Comparison of ENCODE assay signal across 16 mouse cellular contexts in genomic region chr5:147043240-147043844, GRCm38 (mm10). TPM values are rescaled to one million over a fixed set of nuclear protein-coding genes. Genes with fewer than 3 reads are reported as not detected.
A peak's percentile ranks its signal among the peaks of the same experiment; 100 is the strongest.
DNase-seq lines count a peak whose midpoint lies in the region; ATAC-seq lines count a peak whose summit lies in the region.
"Had no signal": no experiment of that assay in that cellular context is flagged by ENCODE, and none has a peak within 500 bp of the region (broad histone marks: within the 10 kb centered on the region; RNA-seq: fewer than 3 reads in every experiment).

No protein-coding gene starts in this region.

- H3K4me1 ChIP-seq in kidney, embryonic 14.5 days (ENCODE audit: control insufficient read depth, insufficient read depth, low read length), result peaks cover 11% of the 10 kb centered on the region
- H3K4me1 ChIP-seq in midbrain, embryonic 11.5 days (ENCODE audit: control insufficient read depth, insufficient read depth, low read length), result no peaks in the 10 kb centered on the region
- H3K4me1 ChIP-seq in midbrain, embryonic 16.5 days (ENCODE audit: control insufficient read depth, insufficient read depth, low read length), result peaks cover 8% of the 10 kb centered on the region

- H3K27ac ChIP-seq in kidney, embryonic 14.5 days (ENCODE audit: low read depth, low read length), result 0 out of 2 replicates have a peak overlapping the region, but pooled peaks have one; percentile 14
- H3K27ac ChIP-seq in midbrain, embryonic 11.5 days (ENCODE audit: low read depth, low read length), result no peak overlapping the region
- no peak overlapping the region for H3K27ac ChIP-seq in midbrain, embryonic 16.5 days (ENCODE audit: low read length)
- H3K27ac ChIP-seq: forebrain, embryonic 12.5 days; heart, embryonic 10.5 days; intestine, embryonic 15.5 days; liver, embryonic 14.5 days; lung, embryonic 15.5 days had no signal

- DNase-seq in kidney, adult 8-10 months, result no peak
- peak; percentile 57 for DNase-seq in midbrain, embryonic 11.5 days (ENCODE audit: low spot score, missing footprints)
- DNase-seq in right cerebral cortex, postnatal 36 days (ENCODE audit: low spot score in 2 of 2), result peak; percentile 22 to 36
- no peak for DNase-seq in right cerebral cortex, postnatal 14 days
- no peak for DNase-seq in Muller cell, postnatal 12 days (ENCODE audit: inconsistent ontology term)
- DNase-seq: adrenal gland, adult 8-10 months; kidney, postnatal 36 days; lung, postnatal 4 days had no signal

- H3K4me2 ChIP-seq in kidney, embryonic 14.5 days (replicated peaks; ENCODE audit: low read depth, low read length), result no peak overlapping the region; the same call in 1 of the 2 replicates
- H3K4me2 ChIP-seq in midbrain, embryonic 11.5 days, result no peak overlapping the region
- no peak overlapping the region for H3K4me2 ChIP-seq in midbrain, embryonic 16.5 days (ENCODE audit: low read length)
- H3K4me2 ChIP-seq: forebrain, embryonic 12.5 days; intestine, embryonic 15.5 days; lung, embryonic 15.5 days had no signal

- no peak overlapping the region for H3K9ac ChIP-seq in kidney, embryonic 14.5 days (ENCODE audit: low read depth, low read length)
- no peak overlapping the region for H3K9ac ChIP-seq in midbrain, embryonic 11.5 days (ENCODE audit: low read length)
- H3K9ac ChIP-seq in midbrain, embryonic 16.5 days (ENCODE audit: low read depth, low read length), result no peak overlapping the region
- H3K9ac ChIP-seq: intestine, embryonic 15.5 days; liver, embryonic 14.5 days; lung, embryonic 15.5 days had no signal

- no peaks in the 10 kb centered on the region for H3K9me3 ChIP-seq in kidney, embryonic 14.5 days (ENCODE audit: control insufficient read depth, low read length)
- H3K9me3 ChIP-seq in midbrain, embryonic 11.5 days (ENCODE audit: control insufficient read depth, low read length), result no peaks in the 10 kb centered on the region
- no peaks in the 10 kb centered on the region for H3K9me3 ChIP-seq in midbrain, embryonic 16.5 days (replicated peaks; ENCODE audit: control insufficient read depth, low read length, poor library complexity, severe bottlenecking)
- H3K9me3 ChIP-seq: forebrain, embryonic 12.5 days; heart, embryonic 10.5 days; intestine, embryonic 15.5 days; lung, embryonic 15.5 days had no signal

- 34% methylated on average over 15 of the region's 15 CpGs for WGBS in kidney, embryonic 14.5 days
- 71% methylated on average over 15 of the region's 15 CpGs for WGBS in midbrain, embryonic 11.5 days
- 66% methylated on average over 15 of the region's 15 CpGs for WGBS in midbrain, embryonic 16.5 days

- ATAC-seq in kidney, embryonic 14.5 days (ENCODE audit: low FRiP score, low TSS enrichment), result peak; percentile 82
- ATAC-seq in midbrain, embryonic 11.5 days (ENCODE audit: low FRiP score), result no peak
- no peak for ATAC-seq in midbrain, embryonic 16.5 days
- ATAC-seq: intestine, embryonic 15.5 days had no signal

- H3K4me3 ChIP-seq in kidney, embryonic 14.5 days (ENCODE audit: low read length), result no peak overlapping the region
- no peak overlapping the region for H3K4me3 ChIP-seq in midbrain, embryonic 11.5 days (ENCODE audit: low read depth, low read length)
- no peak overlapping the region for H3K4me3 ChIP-seq in midbrain, embryonic 16.5 days (ENCODE audit: low read depth, low read length)
- H3K4me3 ChIP-seq: forebrain, embryonic 12.5 days; heart, embryonic 10.5 days; intestine, embryonic 15.5 days; lung, embryonic 15.5 days; myocyte had no signal

- no peaks in the 10 kb centered on the region for H3K27me3 ChIP-seq in kidney, embryonic 14.5 days (ENCODE audit: control insufficient read depth, insufficient read depth, low read length)
- H3K27me3 ChIP-seq in midbrain, embryonic 11.5 days (ENCODE audit: control insufficient read depth, insufficient read depth, low read length), result no peaks in the 10 kb centered on the region
- H3K27me3 ChIP-seq in midbrain, embryonic 16.5 days (ENCODE audit: control insufficient read depth, insufficient read depth, low read depth, low read length), result no peaks in the 10 kb centered on the region
- H3K27me3 ChIP-seq: forebrain, embryonic 12.5 days; intestine, embryonic 15.5 days; lung, embryonic 15.5 days had no signal

- H3K36me3 ChIP-seq in kidney, embryonic 14.5 days (ENCODE audit: control insufficient read depth, insufficient read depth, low read length), result peaks cover 7% of the 10 kb centered on the region; the same call in 1 of the 2 replicates
- H3K36me3 ChIP-seq in midbrain, embryonic 11.5 days (ENCODE audit: control insufficient read depth, insufficient read depth, low read length), result no peaks in the 10 kb centered on the region
- H3K36me3 ChIP-seq in midbrain, embryonic 16.5 days (ENCODE audit: control insufficient read depth, insufficient read depth, low read length), result no peaks in the 10 kb centered on the region
- H3K36me3 ChIP-seq: forebrain, embryonic 12.5 days; intestine, embryonic 15.5 days had no signal

RNA-seq across cellular contexts. Expression of gene Lnx2, which starts 33.0 kb away (rescaled TPM):
- 10.8 and 14.4 TPM in 2 replicates for polyA plus RNA-seq in kidney, embryonic 14.5 days (2014; fragmentation: Nextera tagmentation; extraction: Ambion mirVana)
- 8.1 and 8.9 TPM in 2 replicates for polyA plus RNA-seq in midbrain, embryonic 11.5 days (2014; fragmentation: Nextera tagmentation; extraction: Ambion mirVana)
- polyA plus RNA-seq in midbrain, embryonic 16.5 days (2015; fragmentation: Nextera tagmentation; extraction: Ambion mirVana), result 4.5 and 5.0 TPM in 2 replicates

RNA-seq across cellular contexts. Expression of gene Polr1d, which starts 33.5 kb away (rescaled TPM):
- 146 and 173 TPM in 2 replicates for polyA plus RNA-seq in kidney, embryonic 14.5 days (2014; fragmentation: Nextera tagmentation; extraction: Ambion mirVana)
- 111 and 120 TPM in 2 replicates for polyA plus RNA-seq in midbrain, embryonic 11.5 days (2014; fragmentation: Nextera tagmentation; extraction: Ambion mirVana)
- 87.6 and 89.7 TPM in 2 replicates for polyA plus RNA-seq in midbrain, embryonic 16.5 days (2015; fragmentation: Nextera tagmentation; extraction: Ambion mirVana)

Comparison
In these comparisons a context has a peak if more than half of its experiments do, and no peak if none do; other contexts are left out.
1. DNase-seq: peak in midbrain, embryonic 11.5 days (single experiment) and right cerebral cortex, postnatal 36 days (2 of 2); none in kidney, adult 8-10 months (0 of 2), right cerebral cortex, postnatal 14 days (single experiment) and Muller cell, postnatal 12 days (single experiment).